Mouse (Mus musculus) testis, adult 10 weeks (tissue): ENCODE measurements around the gene Actr6. TPM values are rescaled to one million over a fixed set of nuclear protein-coding genes. Genes with fewer than 3 reads are reported as not detected.

Source experiments
- polyA plus RNA-seq: library from polyadenylated mRNA; stranded (reverse); fragments of 350-450 nt; fragmentation: Illumina TruSeq; extraction: RNeasy Lipid Tissue Mini Kit (QIAGEN cat#74804); gene quantifications from one replicate; pipeline ENCODE4 v1.2.3, GENCODE M21; 2014; ENCODE audit warnings: low read depth, low replicate concordance

Gene Actr6
- polyA plus RNA-seq: 86.0 TPM

GRCm38 (mm10) chr10:89732001-89732794 is at the start of gene Actr6:
Gene Actr6, minus strand, starts transcription at chr10:89732295.

GRCm38 (mm10) chr10:89744871-89745665 is 13.0 kb upstream of the Actr6 start, which contains the start of gene Uhrf1bp1l:
Gene Uhrf1bp1l, plus strand, starts transcription at chr10:89744991.

GRCm38 (mm10) chr10:89686139-89686808 is 45.8 kb downstream of the Actr6 start, which contains the start of gene Scyl2:
Gene Scyl2, minus strand, starts transcription at chr10:89686285.

Other genes with a start within 250 kb of the Actr6 start
- 0.49 TPM for gene Nr1h4, start 198.7 kb downstream of the Actr6 start, polyA plus RNA-seq
- gene Slc17a8, start 111.0 kb downstream of the Actr6 start, polyA plus RNA-seq: 0.49 TPM
- 61.0 TPM for gene Scyl2, start 46.0 kb downstream of the Actr6 start, polyA plus RNA-seq
- gene Uhrf1bp1l, start 12.7 kb upstream of the Actr6 start, polyA plus RNA-seq: 124 TPM
- gene Anks1b, start 141.2 kb upstream of the Actr6 start, polyA plus RNA-seq: 6.5 TPM